Mouse (Mus musculus) cerebellum, adult 2 months (tissue): ENCODE measurements around the gene Gps1. TPM values are rescaled to one million over a fixed set of nuclear protein-coding genes. Genes with fewer than 3 reads are reported as not detected.
"Not testable (repeated sequence)": the region's sequence is repeated elsewhere in the genome, so short reads cannot be mapped to it uniquely, and the experiment has no call there.

ENCODE experiments used
- DNase-seq, 2 experiments: peaks; one replicate each; pipeline ENCODE4 v3.0.0; 2021
- H3K27ac ChIP-seq: fragments of 200-500 bp; 2 replicates; pipeline ENCODE4 v1.5.1; 2012; ENCODE audit warnings: low read length, control low read depth, inconsistent platforms; ENCODE audit not compliant: insufficient read depth
- H3K27me3 ChIP-seq: fragments of 200-500 bp; 2 replicates; pipeline ENCODE4 v1.6.1; 2012; ENCODE audit warnings: inconsistent platforms, mild to moderate bottlenecking, low read length, moderate library complexity; ENCODE audit not compliant: control insufficient read depth, insufficient read depth
- H3K4me1 ChIP-seq: fragments of 200-500 bp; 2 replicates; pipeline ENCODE4 v1.6.1; 2011; ENCODE audit warnings: low read length; ENCODE audit not compliant: control insufficient read depth, insufficient read depth
- H3K4me3 ChIP-seq: fragments of 200-500 bp; replicated peaks from 2 replicates; pipeline ENCODE3; 2011; ENCODE audit warnings: mild to moderate bottlenecking, low read depth, low read length, control low read depth; ENCODE audit not compliant: insufficient read depth
- CTCF ChIP-seq: fragments of 200-500 bp; IDR thresholded peaks from 2 replicates; pipeline ENCODE4 v1.5.1; 2011; ENCODE audit warnings: low read depth, mild to moderate bottlenecking, control low read depth, low read length, moderate library complexity, borderline replicate concordance; ENCODE audit not compliant: insufficient read depth
- POLR2A ChIP-seq: fragments of 200-500 bp; IDR thresholded peaks from 2 replicates; pipeline ENCODE4 v1.6.1; 2011; ENCODE audit warnings: low read length, control low read depth, borderline replicate concordance; ENCODE audit not compliant: insufficient read depth
- WGBS: fragments of 180-500 bp; shearing (Covaris S2); methylation state at CpG from one replicate; pipeline ENCODE4 v1.1.7; 2018; 5-methylcytosine and 5-hydroxymethylcytosine counted together
- polyA plus RNA-seq: library from polyadenylated mRNA; depleted of rRNA; stranded (reverse); fragments of >200 nt; gene quantifications from 2 replicates; pipeline ENCODE4 v1.2.3, GENCODE M21; 2012

The Gps1 gene
- polyA plus RNA-seq, 1 experiment: 238 TPM

DNA sequence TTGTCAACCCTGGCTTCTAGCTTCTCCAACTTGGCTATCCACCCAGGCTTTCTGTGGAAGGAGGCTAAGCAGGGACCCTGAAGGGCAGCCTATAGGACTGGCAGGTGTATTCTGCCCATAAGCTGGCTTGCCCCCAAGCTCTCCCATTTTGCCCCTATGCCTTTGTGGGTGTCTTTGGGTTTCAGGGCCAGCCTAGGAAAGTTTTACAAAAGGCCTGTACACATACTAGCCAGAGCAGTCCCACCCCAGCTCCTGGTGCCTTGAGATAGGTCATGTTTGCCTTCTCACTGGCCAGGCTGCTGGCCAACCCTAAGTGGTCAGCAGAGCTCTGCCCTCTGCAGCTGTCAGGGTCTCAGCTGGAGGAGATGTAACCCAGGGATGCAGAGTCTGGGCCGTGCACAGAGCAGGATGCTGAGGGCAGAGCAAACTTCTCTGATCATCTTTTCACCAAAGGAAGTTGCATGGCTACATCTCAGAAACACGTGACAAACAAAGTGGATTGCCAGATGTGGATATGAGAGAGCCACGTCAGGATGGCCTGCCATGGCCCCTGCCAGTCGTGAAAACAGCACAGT lies 41.3 kb downstream of the Gps1 start:
- Histone ChIP-seq H3K27ac (peak overlapping the region; percentile 99), H3K4me1 (peaks cover 31% of the 10 kb centered on the region), H3K27me3 (no peaks in the 10 kb centered on the region), H3K4me3 (peak overlapping the region; percentile 97)
- TF ChIP-seq CTCF (no peak), POLR2A (no peak)
- WGBS: 45% methylated on average over 4 of the region's 4 CpGs
- peak; percentile 42 to 46 for DNase-seq

DNA sequence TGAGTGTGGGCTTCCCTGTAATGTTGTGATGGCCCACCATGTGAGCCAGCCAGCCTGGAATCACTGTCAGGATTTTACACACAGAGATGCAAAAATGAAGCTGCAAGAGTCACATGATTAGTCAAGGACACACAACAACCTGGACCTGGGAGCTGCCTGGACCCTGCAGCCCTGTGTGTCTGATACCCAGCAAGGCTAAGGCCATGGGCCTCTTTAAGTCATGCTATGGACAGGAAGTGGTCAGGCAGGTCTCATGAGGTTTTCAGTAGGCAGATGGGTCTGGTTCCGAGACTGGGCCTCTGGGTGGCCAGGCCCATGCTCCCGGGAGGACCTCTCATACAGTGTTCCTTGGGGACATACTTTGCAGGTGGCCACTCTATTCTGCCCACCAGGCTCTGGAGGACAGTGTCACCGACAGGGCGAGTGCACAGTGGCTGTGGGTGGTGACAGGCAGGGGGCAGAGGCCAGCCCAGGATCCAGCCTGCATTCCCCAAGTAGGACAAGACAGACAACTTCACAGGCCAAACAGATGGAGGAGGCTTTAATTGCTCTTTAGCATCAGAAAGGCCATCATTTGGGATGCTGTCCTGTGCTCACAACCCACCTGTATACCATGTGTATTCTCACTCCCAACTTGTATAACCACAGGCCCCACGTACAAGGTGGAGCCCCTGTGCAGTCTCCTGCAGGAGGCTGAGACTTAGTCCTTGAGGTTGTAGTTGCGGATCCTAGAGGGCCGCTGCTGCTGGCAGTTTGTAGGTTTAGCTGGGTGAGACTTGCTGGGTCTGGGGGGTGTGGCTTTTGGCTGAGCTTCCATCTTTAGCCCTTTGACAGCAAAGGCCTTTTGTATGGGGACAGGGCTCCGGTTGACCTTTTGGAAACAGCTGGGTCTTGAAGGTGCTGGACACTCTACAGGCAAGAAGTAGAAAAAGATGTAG lies 42.2 kb downstream of the Gps1 start:
- 89% methylated on average over 8 of the region's 8 CpGs for WGBS
- Histone ChIP-seq H3K4me1 (peaks cover 22% of the 10 kb centered on the region), H3K27me3 (no peaks in the 10 kb centered on the region), H3K27ac (no peak overlapping the region), H3K4me3 (no peak overlapping the region)
- TF ChIP-seq CTCF (no peak), POLR2A (no peak)
- DNase-seq: no peak

DNA sequence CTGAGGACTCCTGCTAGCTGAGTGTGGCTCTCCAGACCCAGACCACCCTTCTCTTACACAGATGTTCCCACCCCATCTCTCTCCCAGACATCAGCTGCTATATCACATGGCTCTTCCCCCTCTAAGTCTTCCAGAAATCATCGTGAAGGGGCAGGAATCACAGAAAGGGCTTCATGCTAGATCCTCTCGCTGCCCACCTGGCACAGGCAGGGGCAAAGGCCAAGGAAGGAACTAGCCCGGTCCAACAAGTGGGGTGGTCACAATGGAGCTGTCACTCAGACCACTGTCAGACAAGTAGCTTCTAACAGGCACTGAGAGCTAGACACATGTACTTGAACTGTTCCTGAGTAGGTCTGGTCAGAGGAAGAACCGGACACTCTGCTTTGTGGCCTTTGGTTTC lies 44.3 kb downstream of the Gps1 start:
- Histone ChIP-seq H3K27me3 (no peaks in the 10 kb centered on the region), H3K4me1 (peaks cover 8% of the 10 kb centered on the region; the same call in 1 of the 2 replicates), H3K27ac (no peak overlapping the region), H3K4me3 (no peak overlapping the region)
- TF ChIP-seq CTCF: no peak
- TF ChIP-seq POLR2A: no peak
- WGBS: 71% methylated on average over 4 of the region's 4 CpGs
- DNase-seq: no peak

DNA sequence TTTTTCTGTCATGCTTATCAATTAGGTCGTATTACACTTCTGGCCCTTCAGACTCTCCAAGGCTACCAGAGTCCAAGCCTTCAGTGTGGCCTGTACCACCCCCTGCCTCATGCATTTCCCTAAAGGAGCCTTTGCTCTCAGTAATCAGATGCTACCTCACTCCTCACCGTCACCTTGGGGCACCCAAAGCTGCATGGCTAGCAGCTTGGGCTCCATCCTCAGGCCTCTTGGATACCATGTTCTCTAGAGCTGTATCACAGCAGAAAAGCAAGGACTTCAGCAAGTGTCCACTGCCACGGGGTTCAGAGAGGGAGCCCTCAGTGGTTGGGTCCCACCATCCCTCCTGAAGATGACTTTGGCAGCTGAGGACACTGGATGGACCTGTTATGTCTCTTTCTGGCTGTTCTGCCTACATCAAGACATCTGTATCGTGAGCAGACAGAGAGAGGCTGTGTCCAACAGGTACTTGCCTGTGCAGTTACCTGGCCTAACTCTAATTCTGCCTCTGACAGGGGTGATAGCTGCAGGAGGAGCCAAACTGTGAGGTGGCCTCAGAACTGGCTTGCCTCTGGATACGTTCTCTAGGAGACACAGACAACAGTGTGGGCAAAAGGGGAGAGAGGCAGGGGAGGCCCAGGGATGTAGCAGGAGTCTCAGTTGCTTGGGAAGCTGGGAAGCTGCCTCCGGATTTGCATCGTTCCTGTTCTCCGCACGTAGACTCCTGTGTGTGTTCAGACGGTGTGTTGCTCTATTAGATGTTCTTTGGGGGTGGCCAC lies 45.9 kb downstream of the Gps1 start:
- H3K27ac ChIP-seq: no peak overlapping the region
- H3K27me3 ChIP-seq: no peaks in the 10 kb centered on the region
- H3K4me3 ChIP-seq: no peak overlapping the region
- peaks cover 7% of the 10 kb centered on the region; the same call in 1 of the 2 replicates for H3K4me1 ChIP-seq
- TF ChIP-seq POLR2A (no peak), CTCF (no peak)
- 90% methylated on average over 10 of the region's 10 CpGs for WGBS
- DNase-seq: no peak

- Histone ChIP-seq H3K4me3 (no peak overlapping the region), H3K27ac (no peak overlapping the region), H3K4me1 (no peaks in the 10 kb centered on the region), H3K27me3 (no peaks in the 10 kb centered on the region)
- TF ChIP-seq POLR2A: no peak
- no peak for TF ChIP-seq CTCF
- DNase-seq: no peak
- 79% methylated on average over 12 of the region's 12 CpGs for WGBS
Observed at GRCm38 (mm10) chr11:120830686-120831085, 46.6 kb downstream of the Gps1 start.

DNA sequence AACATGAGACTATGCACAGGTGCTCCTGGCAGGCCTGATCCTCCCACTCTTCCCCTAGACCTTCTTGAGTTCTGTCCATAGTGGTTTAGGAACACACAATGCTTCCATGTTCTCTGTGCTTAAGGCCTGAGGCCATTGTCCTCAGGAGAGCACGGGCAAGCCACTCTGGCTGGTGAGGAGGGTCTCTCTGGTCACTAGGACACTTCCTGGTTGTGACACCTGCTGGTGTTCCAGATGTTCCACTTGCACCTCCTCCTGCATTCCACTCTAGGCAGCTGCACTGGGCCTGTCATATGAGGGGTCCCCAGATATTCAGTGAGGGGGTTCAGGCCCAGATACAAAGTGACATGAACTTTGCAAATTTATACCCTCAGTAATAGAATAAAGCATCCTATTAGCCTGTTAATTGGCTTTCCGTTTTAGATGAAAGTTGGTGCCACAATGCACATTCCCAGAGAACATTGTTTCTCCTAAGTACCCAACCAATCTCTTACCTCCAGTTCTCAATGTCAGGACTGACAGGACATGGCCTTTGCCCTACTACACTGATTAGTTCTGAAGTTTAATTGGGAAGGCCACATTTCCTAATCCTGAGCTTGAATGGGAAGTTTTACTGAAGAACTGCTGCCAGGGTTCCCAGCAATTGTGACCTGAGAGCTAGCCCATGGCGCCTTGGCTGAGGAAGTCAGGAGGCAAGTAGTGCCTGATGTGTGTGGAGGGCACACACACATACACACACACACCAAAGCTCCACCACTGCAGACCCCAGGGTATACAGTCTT lies 47.8 kb downstream of the Gps1 start:
- no peak for DNase-seq
- Histone ChIP-seq H3K4me1 (no peaks in the 10 kb centered on the region), H3K27me3 (no peaks in the 10 kb centered on the region), H3K4me3 (no peak overlapping the region), H3K27ac (no peak overlapping the region)
- TF ChIP-seq CTCF: no peak
- TF ChIP-seq POLR2A: no peak
- 91% methylated on average over 3 of the region's 3 CpGs for WGBS

DNA sequence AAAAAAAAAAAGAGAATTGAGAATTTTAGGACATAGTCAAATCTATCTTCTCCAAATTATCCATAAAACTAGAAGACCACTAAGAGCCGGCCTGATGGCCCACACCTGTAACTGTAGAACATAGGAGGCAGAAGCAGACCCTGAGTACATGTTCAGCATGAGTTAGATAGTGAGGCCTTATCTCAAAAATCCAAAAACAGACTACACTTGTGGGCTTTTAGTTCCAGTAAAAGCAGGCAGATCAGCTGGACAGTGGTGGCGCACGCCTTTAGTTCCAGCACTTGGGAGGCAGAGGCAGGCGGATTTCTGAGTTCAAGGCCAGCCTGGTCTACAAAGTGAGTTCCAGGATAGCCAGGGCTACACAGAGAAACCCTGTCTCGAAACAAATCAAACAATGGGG lies 48.9 kb downstream of the Gps1 start:
- not testable (repeated sequence) for H3K4me3 ChIP-seq, H3K27me3 ChIP-seq, H3K4me1 ChIP-seq, H3K27ac ChIP-seq, DNase-seq
- 97% methylated on average over 5 of the region's 5 CpGs for WGBS
